Mouse (Mus musculus): ENCODE data around the gene Abtb2.

GRCm38 (mm10) chr2:103547132-103547531 lies 19.0 kb upstream of the Abtb2 start:
- peak; percentile 100 for TF ChIP-seq CTCF (IDR thresholded peaks at IDR 0.05; ENCODE audit: low read depth)
- TF ChIP-seq EP300 (IDR thresholded peaks at IDR 0.05; ENCODE audit: low read depth): no peak
